Mouse (Mus musculus): ENCODE measurements at regions not wholly inside any gene's neighbourhood (a gene's known extent, or its start where the extent isn't known, plus 50 kb on each side); places are given as distances from the start of the nearest gene placed in this dataset.

GRCm38 (mm10) chr3:39528087-39528486, 641.3 kb downstream of the Fat4 start:
- intact Hi-C loops (cut with DNase I): no loop called here
- Histone ChIP-seq H3K27ac (no peak overlapping the region), H3K4me3 (no peak overlapping the region)
- no peak for DNase-seq (ENCODE audit: extremely low spot score in 1 of 2, low spot score in 2 of 2)
- no peak for TF ChIP-seq CTCF (IDR thresholded peaks at IDR 0.05)

GRCm38 (mm10) chr3:39537515-39537914, 650.8 kb downstream of the Fat4 start:
- no peak for TF ChIP-seq CTCF (IDR thresholded peaks at IDR 0.05)
- intact Hi-C loops (cut with DNase I): no loop called here
- H3K4me3 ChIP-seq: no peak overlapping the region

GRCm38 (mm10) chr3:39540530-39541118, 653.9 kb downstream of the Fat4 start:
- TF ChIP-seq CTCF (IDR thresholded peaks at IDR 0.05): no peak
- intact Hi-C loops (cut with DNase I): no loop called here
- DNase-seq (ENCODE audit: extremely low spot score in 1 of 2, low spot score in 2 of 2): no peak
- Histone ChIP-seq H3K4me3 (no peak overlapping the region), H3K27ac (no peak overlapping the region)

More at GRCm38 (mm10) chr3:39537515-39537914, 650.8 kb downstream of the Fat4 start:
- H3K27ac ChIP-seq: no peak overlapping the region
- DNase-seq (ENCODE audit: extremely low spot score in 1 of 2, low spot score in 2 of 2): no peak

- TF ChIP-seq CTCF (IDR thresholded peaks at IDR 0.05): no peak
- no peak overlapping the region for H3K27ac ChIP-seq
- intact Hi-C loops (cut with DNase I): no loop called here
- H3K4me3 ChIP-seq: no peak overlapping the region
- DNase-seq (ENCODE audit: extremely low spot score in 1 of 2, low spot score in 2 of 2): no peak
Measured at GRCm38 (mm10) chr3:39559460-39560041, 672.8 kb downstream of the Fat4 start.

GRCm38 (mm10) chr3:39560951-39561350, 674.2 kb downstream of the Fat4 start:
- H3K27ac ChIP-seq: no peak overlapping the region
- no peak overlapping the region for H3K4me3 ChIP-seq
- intact Hi-C loops (cut with DNase I): no loop called here
- DNase-seq (ENCODE audit: extremely low spot score in 1 of 2, low spot score in 2 of 2): no peak
- no peak for TF ChIP-seq CTCF (IDR thresholded peaks at IDR 0.05)

GRCm38 (mm10) chr3:39571444-39572237, 684.9 kb downstream of the Fat4 start:
- no peak for DNase-seq (ENCODE audit: extremely low spot score in 1 of 2, low spot score in 2 of 2)
- intact Hi-C loops (cut with DNase I): no loop called here
- Histone ChIP-seq H3K27ac (no peak overlapping the region), H3K4me3 (no peak overlapping the region)
- TF ChIP-seq CTCF (IDR thresholded peaks at IDR 0.05): no peak

GRCm38 (mm10) chr3:39575200-39575599, 688.5 kb downstream of the Fat4 start:
- TF ChIP-seq CTCF (IDR thresholded peaks at IDR 0.05): no peak
- Histone ChIP-seq H3K4me3 (no peak overlapping the region), H3K27ac (no peak overlapping the region)
- intact Hi-C loops (cut with DNase I): no loop called here
- DNase-seq (ENCODE audit: extremely low spot score in 1 of 2, low spot score in 2 of 2): no peak

- no peak for DNase-seq (ENCODE audit: extremely low spot score in 1 of 2, low spot score in 2 of 2)
- intact Hi-C loops (cut with DNase I): no loop called here
- no peak overlapping the region for H3K4me3 ChIP-seq
- no peak for TF ChIP-seq CTCF (IDR thresholded peaks at IDR 0.05)
- H3K27ac ChIP-seq: no peak overlapping the region
Measured at GRCm38 (mm10) chr3:39591312-39591711, 704.6 kb downstream of the Fat4 start.

- intact Hi-C loops (cut with DNase I): no loop called here
- H3K27ac ChIP-seq: no peak overlapping the region
- DNase-seq (ENCODE audit: extremely low spot score in 1 of 2, low spot score in 2 of 2): no peak
- H3K4me3 ChIP-seq: no peak overlapping the region
- no peak for TF ChIP-seq CTCF (IDR thresholded peaks at IDR 0.05)
Measured at GRCm38 (mm10) chr3:39592349-39593117, 705.8 kb downstream of the Fat4 start.

GRCm38 (mm10) chr3:39609937-39610336, 723.2 kb downstream of the Fat4 start:
- Histone ChIP-seq H3K27ac (no peak overlapping the region), H3K4me3 (no peak overlapping the region)
- DNase-seq (ENCODE audit: extremely low spot score in 1 of 2, low spot score in 2 of 2): no peak
- no peak for TF ChIP-seq CTCF (IDR thresholded peaks at IDR 0.05)
- intact Hi-C loops (cut with DNase I): no loop called here

- no peak overlapping the region for H3K4me3 ChIP-seq
- DNase-seq (ENCODE audit: extremely low spot score in 1 of 2, low spot score in 2 of 2): no peak
- intact Hi-C loops (cut with DNase I): no loop called here
- TF ChIP-seq CTCF (IDR thresholded peaks at IDR 0.05): no peak
- H3K27ac ChIP-seq: no peak overlapping the region
Measured at GRCm38 (mm10) chr3:39612408-39612807, 725.7 kb downstream of the Fat4 start.

GRCm38 (mm10) chr3:39637924-39638323, 751.2 kb downstream of the Fat4 start:
- no peak for TF ChIP-seq CTCF (IDR thresholded peaks at IDR 0.05)
- intact Hi-C loops (cut with DNase I): no loop called here
- Histone ChIP-seq H3K27ac (no peak overlapping the region), H3K4me3 (no peak overlapping the region)
- DNase-seq (ENCODE audit: extremely low spot score in 1 of 2, low spot score in 2 of 2): no peak

Measured in left cerebral cortex, adult 2 months (tissue).